Mouse (Mus musculus): Measurements from ENCODE around the gene Jmy. TPM values are rescaled to one million over a fixed set of nuclear protein-coding genes. Genes with fewer than 3 reads are reported as not detected.
A peak's percentile ranks its signal among the peaks of the same experiment; 100 is the strongest.

Gene Jmy
- polyA plus RNA-seq, 1 experiment from 2014 or later, result 2.3 TPM

DNA sequence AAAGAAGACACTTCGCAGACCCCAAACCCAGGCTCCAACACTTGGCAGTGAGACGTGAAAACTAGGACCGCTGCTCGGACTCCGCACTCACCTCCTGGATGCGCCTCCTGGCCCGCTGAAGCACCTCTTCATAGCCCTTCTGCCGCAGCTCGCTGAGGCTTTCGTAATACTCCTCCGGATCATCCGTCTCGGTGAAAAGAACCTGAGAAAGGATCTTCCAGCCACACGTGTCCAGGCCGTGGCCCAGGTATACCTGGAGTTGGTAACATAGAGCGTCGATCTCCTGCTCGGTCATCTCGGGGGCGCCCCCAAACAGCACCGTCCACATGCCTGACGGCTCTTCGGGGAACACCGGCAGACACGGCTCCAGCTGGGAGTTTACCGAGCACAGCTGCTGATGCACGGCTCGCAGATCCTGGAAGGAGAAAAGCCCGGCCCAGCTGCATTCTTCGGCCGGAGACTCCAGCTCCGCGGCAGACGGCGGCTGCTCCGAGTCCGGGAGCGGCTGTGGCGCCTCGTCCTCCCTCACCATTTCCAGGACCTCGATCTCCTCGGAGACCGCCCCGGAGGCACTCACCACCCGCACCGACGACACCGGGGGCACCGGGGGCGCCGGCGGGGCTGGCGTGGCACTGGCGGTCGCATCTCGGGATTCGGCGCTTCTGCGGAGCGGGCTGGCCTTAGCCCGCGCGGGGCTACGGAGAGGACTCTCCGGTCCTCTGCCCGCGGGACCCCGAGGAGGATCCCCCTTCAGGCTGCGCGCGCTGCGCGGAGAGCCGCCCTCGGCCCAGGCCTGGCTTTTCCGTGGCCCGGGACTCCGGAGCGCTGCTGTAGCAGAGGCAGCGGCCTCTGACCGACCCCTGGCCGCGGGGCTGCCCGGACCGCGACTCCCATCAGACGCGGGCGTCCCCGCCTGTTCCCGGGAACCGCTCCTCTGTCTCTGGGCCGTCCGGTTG, 1.1 kb downstream of the Jmy start:
- peak; percentile 59 for DNase-seq (ENCODE audit: extremely low spot score, low spot score)
- Histone ChIP-seq H3K36me3 (replicated peaks) (peaks cover 15% of the 10 kb centered on the region), H3K9me3 (no peaks in the 10 kb centered on the region), H3K27ac (peak overlapping the region; percentile 95), H3K4me3 (peak overlapping the region; percentile 91), H3K4me1 (peaks cover 31% of the 10 kb centered on the region), H3K27me3 (ENCODE audit: poor library complexity, severe bottlenecking) (no peaks in the 10 kb centered on the region)
- WGBS, result under 1% methylated on average over 94 of the region's 94 CpGs

DNA sequence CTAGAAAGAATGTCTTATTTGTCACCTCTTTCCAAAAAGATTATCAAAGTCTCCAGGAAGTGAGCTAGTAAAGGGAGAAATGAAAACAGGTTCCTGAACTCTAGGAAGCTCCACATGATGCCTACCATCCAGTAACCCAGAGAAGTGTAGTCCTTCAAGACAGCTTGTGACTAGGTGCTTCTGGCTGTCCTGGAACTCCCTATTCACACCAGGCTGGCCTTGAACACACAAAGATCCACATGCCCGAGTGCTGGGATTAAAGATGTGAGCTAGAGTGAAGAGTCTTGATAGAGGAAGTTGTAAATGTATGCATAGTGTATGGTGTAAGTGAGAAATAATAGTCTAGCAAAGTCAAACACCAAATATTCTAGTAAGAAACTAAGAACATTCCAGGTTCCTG, 2.6 kb downstream of the Jmy start:
- 29% methylated on average over 1 of the region's 1 CpGs for WGBS
- Histone ChIP-seq H3K27me3 (ENCODE audit: poor library complexity, severe bottlenecking) (no peaks in the 10 kb centered on the region), H3K9me3 (no peaks in the 10 kb centered on the region), H3K27ac (no peak overlapping the region), H3K4me3 (peak overlapping the region; percentile 91), H3K4me1 (peaks cover 31% of the 10 kb centered on the region), H3K36me3 (replicated peaks) (peaks cover 18% of the 10 kb centered on the region)
- DNase-seq (ENCODE audit: extremely low spot score, low spot score), result no peak

DNA sequence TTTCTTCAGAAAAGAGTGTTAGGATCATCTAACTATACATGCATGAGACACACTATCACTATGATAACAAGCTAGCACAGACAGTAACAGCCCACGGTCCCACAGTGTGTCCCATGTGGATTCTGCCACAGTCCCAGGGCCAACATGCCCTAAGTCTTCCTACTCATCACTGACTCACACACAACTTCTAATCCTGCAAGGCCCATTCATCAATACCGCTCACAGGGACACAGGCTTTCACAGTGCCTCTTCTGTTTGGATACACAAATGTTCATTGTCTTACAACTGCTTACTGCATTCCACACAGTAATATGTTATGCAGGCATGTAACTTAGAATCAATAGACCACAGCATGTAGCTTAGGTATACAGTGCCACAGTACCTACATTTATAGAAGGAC, 11.1 kb downstream of the Jmy start:
- Histone ChIP-seq H3K4me3 (no peak overlapping the region), H3K36me3 (replicated peaks) (peaks cover 36% of the 10 kb centered on the region), H3K9me3 (no peaks in the 10 kb centered on the region), H3K4me1 (no peaks in the 10 kb centered on the region), H3K27me3 (ENCODE audit: poor library complexity, severe bottlenecking) (no peaks in the 10 kb centered on the region), H3K27ac (no peak overlapping the region)
- no peak for DNase-seq (ENCODE audit: extremely low spot score, low spot score)
- 84% methylated on average over 2 of the region's 2 CpGs for WGBS

- peaks cover 41% of the 10 kb centered on the region for H3K36me3 ChIP-seq (replicated peaks)
- H3K27ac ChIP-seq, result no peak overlapping the region
- 98% methylated on average over 8 of the region's 8 CpGs for WGBS
- no peak overlapping the region for H3K4me3 ChIP-seq
- no peaks in the 10 kb centered on the region for H3K9me3 ChIP-seq
- no peaks in the 10 kb centered on the region for H3K4me1 ChIP-seq
- no peak for DNase-seq (ENCODE audit: extremely low spot score, low spot score)
- H3K27me3 ChIP-seq (ENCODE audit: poor library complexity, severe bottlenecking), result no peaks in the 10 kb centered on the region
These were observed 11.9 kb downstream of the Jmy start for GRCm38 (mm10) chr13:93487734-93488133.

GRCm38 (mm10) chr13:93484276-93484675, 15.3 kb downstream of the Jmy start:
- WGBS, result 94% methylated on average over 3 of the region's 3 CpGs
- Histone ChIP-seq H3K4me3 (no peak overlapping the region), H3K4me1 (no peaks in the 10 kb centered on the region), H3K9me3 (peaks cover 4% of the 10 kb centered on the region; the same call in 1 of the 2 replicates), H3K36me3 (replicated peaks) (peaks cover 45% of the 10 kb centered on the region), H3K27me3 (ENCODE audit: poor library complexity, severe bottlenecking) (no peaks in the 10 kb centered on the region), H3K27ac (no peak overlapping the region)
- DNase-seq (ENCODE audit: extremely low spot score, low spot score), result no peak

- Histone ChIP-seq H3K9me3 (peaks cover 4% of the 10 kb centered on the region; the same call in 1 of the 2 replicates), H3K36me3 (replicated peaks) (peaks cover 55% of the 10 kb centered on the region), H3K27me3 (ENCODE audit: poor library complexity, severe bottlenecking) (no peaks in the 10 kb centered on the region), H3K4me1 (no peaks in the 10 kb centered on the region), H3K27ac (no peak overlapping the region), H3K4me3 (no peak overlapping the region)
- WGBS, result 89% methylated on average over 3 of the region's 3 CpGs
- no peak for DNase-seq (ENCODE audit: extremely low spot score, low spot score)
These were observed 18.5 kb downstream of the Jmy start for GRCm38 (mm10) chr13:93481110-93481509.

GRCm38 (mm10) chr13:93478344-93478743, 21.3 kb downstream of the Jmy start:
- Histone ChIP-seq H3K27me3 (ENCODE audit: poor library complexity, severe bottlenecking) (no peaks in the 10 kb centered on the region), H3K4me3 (no peak overlapping the region), H3K4me1 (no peaks in the 10 kb centered on the region), H3K27ac (no peak overlapping the region), H3K36me3 (replicated peaks) (peaks cover 55% of the 10 kb centered on the region), H3K9me3 (peaks cover 4% of the 10 kb centered on the region; the same call in 1 of the 2 replicates)
- WGBS, result 97% methylated on average over 3 of the region's 3 CpGs
- no peak for DNase-seq (ENCODE audit: extremely low spot score, low spot score)

GRCm38 (mm10) chr13:93468355-93468754, 31.3 kb downstream of the Jmy start:
- H3K4me3 ChIP-seq, result no peak overlapping the region
- DNase-seq (ENCODE audit: extremely low spot score, low spot score), result no peak
- H3K27me3 ChIP-seq (ENCODE audit: poor library complexity, severe bottlenecking), result no peaks in the 10 kb centered on the region
- 94% methylated on average over 3 of the region's 3 CpGs for WGBS
- H3K27ac ChIP-seq, result no peak overlapping the region
- peaks cover 55% of the 10 kb centered on the region for H3K36me3 ChIP-seq (replicated peaks)
- no peaks in the 10 kb centered on the region for H3K9me3 ChIP-seq
- no peaks in the 10 kb centered on the region for H3K4me1 ChIP-seq

- no peaks in the 10 kb centered on the region for H3K27me3 ChIP-seq (ENCODE audit: poor library complexity, severe bottlenecking)
- no peak overlapping the region for H3K27ac ChIP-seq
- no peak overlapping the region for H3K4me3 ChIP-seq
- DNase-seq (ENCODE audit: extremely low spot score, low spot score), result no peak
- 96% methylated on average over 7 of the region's 7 CpGs for WGBS
- peaks cover 45% of the 10 kb centered on the region for H3K36me3 ChIP-seq (replicated peaks)
- H3K4me1 ChIP-seq, result no peaks in the 10 kb centered on the region
- no peaks in the 10 kb centered on the region for H3K9me3 ChIP-seq
These were observed 40.0 kb downstream of the Jmy start for GRCm38 (mm10) chr13:93459566-93459965.

- H3K36me3 ChIP-seq (replicated peaks), result peaks cover 47% of the 10 kb centered on the region
- no peaks in the 10 kb centered on the region for H3K4me1 ChIP-seq
- 92% methylated on average over 4 of the region's 4 CpGs for WGBS
- H3K27ac ChIP-seq, result no peak overlapping the region
- no peak for DNase-seq (ENCODE audit: extremely low spot score, low spot score)
- no peaks in the 10 kb centered on the region for H3K9me3 ChIP-seq
- no peak overlapping the region for H3K4me3 ChIP-seq
- no peaks in the 10 kb centered on the region for H3K27me3 ChIP-seq (ENCODE audit: poor library complexity, severe bottlenecking)
These were observed 41.0 kb downstream of the Jmy start for GRCm38 (mm10) chr13:93458616-93459015.

DNA sequence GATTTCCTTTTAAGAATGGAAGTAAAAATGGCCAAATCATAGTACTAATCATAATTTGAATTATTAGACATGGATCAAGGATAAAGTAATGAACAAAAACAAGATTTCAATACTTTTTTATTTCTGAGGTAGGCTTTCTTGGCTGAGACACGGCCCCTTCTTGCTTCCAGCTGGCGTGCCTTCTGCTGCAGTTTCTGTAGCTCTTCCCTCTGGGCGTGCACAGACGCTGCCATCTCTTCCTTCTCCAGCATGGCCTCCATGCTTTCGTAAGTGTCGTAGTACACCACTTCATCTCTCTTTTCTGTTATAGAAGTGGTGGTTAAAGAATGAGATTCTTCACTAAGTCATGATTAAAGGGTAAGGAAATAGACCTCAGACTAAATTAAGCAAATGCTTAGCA, 46.3 kb downstream of the Jmy start:
- DNase-seq (ENCODE audit: extremely low spot score, low spot score), result no peak
- Histone ChIP-seq H3K36me3 (replicated peaks) (peaks cover 66% of the 10 kb centered on the region), H3K27ac (no peak overlapping the region), H3K27me3 (ENCODE audit: poor library complexity, severe bottlenecking) (no peaks in the 10 kb centered on the region), H3K9me3 (no peaks in the 10 kb centered on the region), H3K4me3 (no peak overlapping the region), H3K4me1 (no peaks in the 10 kb centered on the region)
- 94% methylated on average over 6 of the region's 6 CpGs for WGBS

DNA sequence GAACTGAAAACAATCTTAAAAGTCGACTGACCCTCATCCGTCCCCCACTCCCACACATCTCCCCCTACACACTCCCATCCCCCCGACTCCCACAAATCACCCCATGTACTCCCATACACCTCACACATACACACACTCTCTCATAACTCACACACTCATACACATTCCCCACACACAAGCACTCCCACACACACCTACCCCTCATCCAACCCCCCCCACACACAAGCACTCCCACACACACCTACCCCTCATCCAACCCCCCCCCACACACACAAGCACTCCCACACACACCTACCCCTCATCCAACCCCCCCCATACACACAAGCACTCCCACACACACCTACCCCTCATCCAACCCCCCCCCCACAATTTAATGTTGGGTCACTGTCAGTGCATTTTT, 59.4 kb downstream of the Jmy start:
- Histone ChIP-seq H3K27ac (no peak overlapping the region), H3K9me3 (no peaks in the 10 kb centered on the region), H3K27me3 (ENCODE audit: poor library complexity, severe bottlenecking) (no peaks in the 10 kb centered on the region), H3K4me3 (no peak overlapping the region), H3K4me1 (no peaks in the 10 kb centered on the region), H3K36me3 (replicated peaks) (peaks cover 74% of the 10 kb centered on the region)
- WGBS, result 79% methylated on average over 3 of the region's 3 CpGs
- DNase-seq (ENCODE audit: extremely low spot score, low spot score), result no peak

GRCm38 (mm10) chr13:93429205-93429604, 70.4 kb downstream of the Jmy start:
- no peak overlapping the region for H3K4me3 ChIP-seq
- DNase-seq (ENCODE audit: extremely low spot score, low spot score), result no peak
- no peaks in the 10 kb centered on the region for H3K4me1 ChIP-seq
- WGBS, result 91% methylated on average over 1 of the region's 1 CpGs
- no peaks in the 10 kb centered on the region for H3K9me3 ChIP-seq
- no peaks in the 10 kb centered on the region for H3K27me3 ChIP-seq (ENCODE audit: poor library complexity, severe bottlenecking)
- H3K36me3 ChIP-seq (replicated peaks), result peaks cover 18% of the 10 kb centered on the region
- no peak overlapping the region for H3K27ac ChIP-seq

All from forebrain, embryonic 10.5 days (tissue).